Mouse (Mus musculus) fibroblast of lung, adult 2 months (primary cell): ENCODE data around the gene Mettl9.
A peak's percentile ranks its signal among the peaks of the same experiment; 100 is the strongest.

Experiments used
- DNase-seq: peaks from one replicate; pipeline ENCODE4 v3.0.0-alpha.2; 2011; ENCODE audit warnings: low read depth

The Mettl9 gene

DNA sequence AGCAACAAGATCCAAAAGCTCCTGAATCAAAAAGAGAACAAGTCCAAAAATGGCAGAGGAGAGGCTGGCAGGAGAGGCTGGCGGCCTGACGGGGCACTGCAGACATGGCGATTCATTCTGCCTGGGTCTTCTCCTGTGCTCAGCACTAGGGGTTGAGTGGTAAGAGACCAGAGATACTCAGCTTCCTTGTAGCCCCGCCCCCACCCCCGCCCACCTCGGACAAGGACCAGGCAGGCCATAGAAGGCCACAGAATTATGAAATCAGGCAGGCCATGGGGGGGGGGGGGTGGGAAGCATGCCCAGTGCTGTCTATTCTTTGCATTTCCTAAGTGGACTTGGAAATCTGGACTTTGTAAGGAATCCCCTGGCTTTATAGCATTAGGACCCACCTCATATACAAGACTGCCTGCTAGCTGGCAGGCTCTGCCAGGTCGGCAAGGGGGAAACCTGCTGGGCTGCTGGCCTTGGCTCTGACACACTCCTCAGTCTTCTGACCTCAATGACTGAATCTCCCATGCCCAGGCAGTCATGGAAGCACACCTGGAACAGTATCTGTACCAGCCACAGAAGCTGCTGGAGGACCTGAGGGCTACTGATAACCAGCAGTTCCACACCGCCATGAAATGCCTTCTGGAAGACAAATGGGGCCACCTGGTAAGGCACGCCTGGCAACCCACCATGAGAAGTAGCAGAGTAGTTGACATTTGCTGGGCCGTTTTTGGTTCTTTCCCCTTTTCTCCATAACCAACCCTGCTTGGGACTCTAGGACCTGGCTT, 64.6 kb downstream of the Mettl9 start:
- DNase-seq, result no peak

DNA sequence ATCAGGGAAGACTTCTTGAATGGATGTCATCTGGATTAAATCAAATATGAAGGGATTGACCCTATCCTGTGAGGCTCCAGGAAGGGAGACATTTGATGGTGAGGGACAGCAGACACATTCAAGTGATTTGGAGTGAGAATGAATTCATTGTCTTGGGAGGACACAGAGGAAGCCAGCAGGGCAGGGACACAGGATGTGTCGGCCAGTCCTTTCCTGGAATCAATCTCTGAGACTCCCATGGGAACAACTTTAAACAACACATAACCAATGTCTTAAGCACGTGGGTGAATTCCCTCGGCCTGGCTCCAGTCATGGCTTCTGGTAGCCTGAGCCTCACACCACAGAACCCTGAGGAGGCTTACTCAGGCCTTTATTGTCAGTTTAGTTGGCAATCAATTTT, 73.6 kb downstream of the Mettl9 start:
- DNase-seq, result no peak

DNA sequence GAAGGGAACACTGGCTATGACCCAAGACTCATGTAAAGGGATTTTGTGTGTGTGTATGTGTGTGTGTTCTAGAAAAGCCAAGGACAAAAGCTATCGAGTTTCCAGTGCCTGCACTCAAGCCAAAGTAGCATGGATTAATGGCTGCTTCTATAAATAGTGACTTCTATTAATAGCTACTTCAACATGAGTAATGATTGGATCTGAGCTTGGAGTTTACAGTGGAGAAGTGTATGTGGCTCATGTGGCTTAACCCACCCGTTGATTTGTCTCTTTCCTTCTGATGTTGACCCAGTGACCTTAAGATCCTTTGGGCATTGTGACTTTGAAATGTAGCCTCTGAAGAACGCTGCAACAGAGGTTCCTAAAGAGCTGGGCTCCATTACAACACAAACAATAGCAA, 77.1 kb downstream of the Mettl9 start:
- no peak for DNase-seq

DNA sequence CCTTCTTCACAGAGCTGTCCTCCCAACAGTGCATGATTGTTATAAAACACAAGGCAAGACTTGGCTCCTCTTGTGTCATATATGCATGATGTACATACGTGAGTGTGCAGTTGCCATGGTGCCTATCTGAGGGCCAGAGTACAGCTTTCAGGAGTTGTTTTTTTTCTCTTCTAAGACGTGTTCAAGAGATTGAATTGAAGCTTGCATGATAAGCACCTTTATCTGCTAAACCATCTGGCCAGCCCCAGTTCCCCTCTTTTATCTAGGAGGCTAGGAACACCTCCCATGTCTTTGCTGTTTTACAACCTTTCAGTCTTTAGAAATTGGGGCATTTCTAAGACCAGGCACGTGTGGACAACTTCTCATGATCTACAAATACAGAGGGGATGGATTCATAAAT, 77.5 kb downstream of the Mettl9 start:
- DNase-seq, result no peak

DNA sequence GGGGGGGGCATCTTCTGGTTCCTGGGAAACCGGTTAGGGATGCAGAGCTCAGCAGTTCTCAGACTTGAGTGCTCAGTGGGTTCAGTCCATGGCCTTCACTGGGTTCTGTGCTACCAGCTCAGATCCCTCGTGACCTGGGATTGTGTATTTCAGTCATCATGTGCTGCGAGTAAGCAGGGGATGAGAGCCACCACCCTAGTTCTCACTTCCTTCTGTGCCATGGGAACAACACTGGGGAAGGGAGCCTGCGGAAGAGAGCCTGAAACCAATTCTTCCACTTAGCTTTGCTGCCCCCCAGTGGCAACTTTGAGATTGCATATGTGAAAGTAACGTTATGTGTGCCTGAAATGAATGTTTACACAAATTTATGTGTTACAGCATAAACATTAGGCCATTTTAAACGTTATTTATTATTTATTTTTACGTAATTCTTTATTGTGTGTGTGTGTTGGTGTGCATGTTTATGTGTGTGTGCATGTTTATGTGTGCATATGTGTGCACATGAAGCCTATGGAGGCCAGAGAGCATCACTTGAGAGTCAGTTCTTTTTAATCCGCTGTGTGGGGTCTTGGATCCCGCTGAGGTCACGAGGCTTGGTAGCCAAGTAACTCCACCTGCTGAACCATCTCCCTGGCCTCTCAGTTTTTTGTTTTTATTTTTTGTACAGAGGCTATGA, 86.0 kb downstream of the Mettl9 start:
- peak; percentile 63 for DNase-seq
